Mouse (Mus musculus) heart, postnatal 0 days (tissue): Measurements from ENCODE around the gene Uri1.

Experiments
- CTCF ChIP-seq: IDR thresholded peaks from 2 replicates; pipeline ENCODE4 v1.5.1; 2016; ENCODE audit warnings: antibody characterized with exemption, control low read depth, low read depth
- EP300 ChIP-seq: IDR thresholded peaks from 2 replicates; pipeline ENCODE4 v1.6.1; 2016; ENCODE audit warnings: antibody characterized with exemption, low read depth

GRCm38 (mm10) chr7:37933754-37934308 is 89.5 kb downstream of the Uri1 start:
- TF ChIP-seq CTCF = no peak
- no peak for TF ChIP-seq EP300
